In genomic region chr5:121454503-121454782, GRCm38 (mm10) we compare ENCODE assay signal across 17 mouse cellular contexts. TPM values are rescaled to one million over a fixed set of nuclear protein-coding genes. Genes with fewer than 3 reads are reported as not detected.
DNase-seq lines count a peak whose midpoint lies in the region; ATAC-seq and TF ChIP-seq lines count a peak whose summit lies in the region.
"Had no signal": no experiment of that assay in that cellular context is flagged by ENCODE, and none has a peak within 500 bp of the region (broad histone marks: within the 10 kb centered on the region; RNA-seq: fewer than 3 reads in every experiment).

No protein-coding gene starts in this region.

- 0 out of 2 replicates have a peak overlapping the region, but pooled peaks have one; percentile 30 for H3K27ac ChIP-seq in embryonic facial prominence, embryonic 13.5 days
- H3K27ac ChIP-seq in embryonic facial prominence, embryonic 10.5 days (replicated peaks), result no peak overlapping the region
- H3K27ac ChIP-seq in lung, embryonic 14.5 days (ENCODE audit: low read depth), result peak overlapping the region; percentile 44; the same call in 1 of the 2 replicates
- H3K27ac ChIP-seq in forebrain, embryonic 12.5 days, result no peak overlapping the region
- H3K27ac ChIP-seq: hindbrain, postnatal 0 days; left cerebral cortex, adult 2 months had no signal

- H3K27me3 ChIP-seq in embryonic facial prominence, embryonic 13.5 days, result no peaks in the 10 kb centered on the region
- no peaks in the 10 kb centered on the region for H3K27me3 ChIP-seq in embryonic facial prominence, embryonic 10.5 days (replicated peaks; ENCODE audit: low read depth, poor library complexity, severe bottlenecking)
- H3K27me3 ChIP-seq in lung, embryonic 14.5 days (ENCODE audit: insufficient read depth, low read length), result no peaks in the 10 kb centered on the region
- no peaks in the 10 kb centered on the region for H3K27me3 ChIP-seq in forebrain, embryonic 12.5 days
- H3K27me3 ChIP-seq: Patski had no signal

- DNase-seq in embryonic facial prominence, embryonic 10.5 days (ENCODE audit: low spot score), result no peak
- DNase-seq in lung, embryonic 14.5 days, result peak; percentile 77
- DNase-seq in lung, postnatal 4 days, result no peak
- DNase-seq in large intestine, adult 2 months (ENCODE audit: low read depth, low spot score), result peak; percentile 64
- no peak for DNase-seq in adipocyte (ENCODE audit: low spot score)
- DNase-seq: B cell, adult 2 months; liver, postnatal 0 days; thymus, postnatal 14 days had no signal

- H3K4me2 ChIP-seq in embryonic facial prominence, embryonic 13.5 days, result no peak overlapping the region
- H3K4me2 ChIP-seq in lung, embryonic 14.5 days, result peak overlapping the region; percentile 72; the same call in 1 of the 2 replicates
- H3K4me2 ChIP-seq in forebrain, embryonic 12.5 days, result no peak overlapping the region

- 0 out of 2 replicates have a peak, but pooled peaks cover 7% of the 10 kb centered on the region for H3K36me3 ChIP-seq in embryonic facial prominence, embryonic 13.5 days
- peaks cover 7% of the 10 kb centered on the region for H3K36me3 ChIP-seq in embryonic facial prominence, embryonic 10.5 days (replicated peaks)
- peaks cover 8% of the 10 kb centered on the region for H3K36me3 ChIP-seq in lung, embryonic 14.5 days (ENCODE audit: insufficient read depth)
- peaks cover 5% of the 10 kb centered on the region for H3K36me3 ChIP-seq in forebrain, embryonic 12.5 days (replicated peaks)

- ATAC-seq in embryonic facial prominence, embryonic 13.5 days (ENCODE audit: insufficient number of reproducible peaks, insufficient read depth, low FRiP score, low TSS enrichment, low read depth), result no peak
- no peak for ATAC-seq in lung, embryonic 14.5 days (ENCODE audit: insufficient read depth)
- no peak for ATAC-seq in forebrain, embryonic 12.5 days (ENCODE audit: low FRiP score)
- no peak for ATAC-seq in inflammation-experienced regulatory T-cells, adult 6 months
- ATAC-seq: hindbrain, postnatal 0 days; liver, postnatal 0 days; Patski had no signal

- TF ChIP-seq CTCF in lung, embryonic 14.5 days (IDR thresholded peaks at IDR 0.05; ENCODE audit: low read depth), result no peak

- peaks cover 28% of the 10 kb centered on the region for H3K4me1 ChIP-seq in embryonic facial prominence, embryonic 13.5 days
- H3K4me1 ChIP-seq in embryonic facial prominence, embryonic 10.5 days, result peaks cover 30% of the 10 kb centered on the region
- H3K4me1 ChIP-seq in lung, embryonic 14.5 days (ENCODE audit: insufficient read depth), result peaks cover 14% of the 10 kb centered on the region
- H3K4me1 ChIP-seq in forebrain, embryonic 12.5 days, result peaks cover 26% of the 10 kb centered on the region

- no peak overlapping the region for H3K9ac ChIP-seq in embryonic facial prominence, embryonic 13.5 days
- no peak overlapping the region for H3K9ac ChIP-seq in lung, embryonic 14.5 days
- no peak overlapping the region for H3K9ac ChIP-seq in forebrain, embryonic 12.5 days

- WGBS in embryonic facial prominence, embryonic 13.5 days, result 73% methylated on average over 3 of the region's 3 CpGs
- WGBS in embryonic facial prominence, embryonic 10.5 days, result 92% methylated on average over 3 of the region's 3 CpGs
- WGBS in lung, embryonic 14.5 days, result 69% methylated on average over 3 of the region's 3 CpGs
- 30% methylated on average over 3 of the region's 3 CpGs for WGBS in large intestine, adult 2 months
- 91% methylated on average over 3 of the region's 3 CpGs for WGBS in forebrain, embryonic 12.5 days

- H3K9me3 ChIP-seq in embryonic facial prominence, embryonic 13.5 days, result no peaks in the 10 kb centered on the region
- H3K9me3 ChIP-seq in embryonic facial prominence, embryonic 10.5 days, result no peaks in the 10 kb centered on the region
- H3K9me3 ChIP-seq in lung, embryonic 14.5 days (ENCODE audit: low read depth, low read length), result no peaks in the 10 kb centered on the region
- no peaks in the 10 kb centered on the region for H3K9me3 ChIP-seq in forebrain, embryonic 12.5 days

- no peak overlapping the region for H3K4me3 ChIP-seq in embryonic facial prominence, embryonic 13.5 days
- H3K4me3 ChIP-seq in embryonic facial prominence, embryonic 10.5 days, result no peak overlapping the region
- H3K4me3 ChIP-seq in lung, embryonic 14.5 days (ENCODE audit: low read depth, low read length), result no peak overlapping the region
- no peak overlapping the region for H3K4me3 ChIP-seq in forebrain, embryonic 12.5 days (replicated peaks)
- H3K4me3 ChIP-seq: left cerebral cortex, adult 2 months had no signal

RNA-seq across cellular contexts. Expression of gene Erp29, which starts 2.1 kb away (rescaled TPM):
- polyA plus RNA-seq in embryonic facial prominence, embryonic 13.5 days (2015; fragmentation: Nextera tagmentation; extraction: Ambion mirVana), result 160 TPM in 2 replicates
- polyA plus RNA-seq in embryonic facial prominence, embryonic 10.5 days (2016; fragmentation: Nextera tagmentation; extraction: Ambion mirVana), result 114 and 122 TPM in 2 replicates
- polyA plus RNA-seq in lung, embryonic 14.5 days (2014; fragmentation: Nextera tagmentation; extraction: Ambion mirVana), result 117 TPM in 2 replicates
- 43.5 and 53.7 TPM in 2 replicates for polyA plus RNA-seq in large intestine, adult 2 months (2012; rRNA removed)
- polyA plus RNA-seq in forebrain, embryonic 12.5 days (2016; fragmentation: Nextera tagmentation; extraction: Ambion mirVana), result 103 and 115 TPM in 2 replicates
- polyA plus RNA-seq in inflammation-experienced regulatory T-cells, adult 6 months (2017; shearing (Covaris generic)), result 10 to 100 TPM; 70.3 to 77.7 (median 74.5) TPM

RNA-seq across cellular contexts. Expression of gene Tmem116, which starts 2.8 kb away (rescaled TPM):
- 1.3 TPM in 2 replicates for polyA plus RNA-seq in embryonic facial prominence, embryonic 13.5 days (2015; fragmentation: Nextera tagmentation; extraction: Ambion mirVana)
- polyA plus RNA-seq in embryonic facial prominence, embryonic 10.5 days (2016; fragmentation: Nextera tagmentation; extraction: Ambion mirVana), result 0.91 and 1.0 TPM in 2 replicates
- polyA plus RNA-seq in lung, embryonic 14.5 days (2014; fragmentation: Nextera tagmentation; extraction: Ambion mirVana), result 1.7 and 2.0 TPM in 2 replicates
- 6.6 and 9.1 TPM in 2 replicates for polyA plus RNA-seq in large intestine, adult 2 months (2012; rRNA removed)
- polyA plus RNA-seq in forebrain, embryonic 12.5 days (2016; fragmentation: Nextera tagmentation; extraction: Ambion mirVana), result 0.72 and 1.8 TPM in 2 replicates
- polyA plus RNA-seq in inflammation-experienced regulatory T-cells, adult 6 months (2017; shearing (Covaris generic)), result 1 to 10 TPM in 2 of 3 experiments, under 1 TPM in 1; 0.24 to 3.1 (median 1.1) TPM

RNA-seq across cellular contexts. Expression of gene Adam1b, which starts 48.8 kb away (rescaled TPM):
- polyA plus RNA-seq in embryonic facial prominence, embryonic 13.5 days (2015; fragmentation: Nextera tagmentation; extraction: Ambion mirVana), result not detected in 2 replicates
- polyA plus RNA-seq in embryonic facial prominence, embryonic 10.5 days (2016; fragmentation: Nextera tagmentation; extraction: Ambion mirVana), result not detected in 2 replicates
- polyA plus RNA-seq in lung, embryonic 14.5 days (2014; fragmentation: Nextera tagmentation; extraction: Ambion mirVana), result 0.11 TPM in 1 of 2 replicates, not detected in the other
- not detected in 2 replicates for polyA plus RNA-seq in large intestine, adult 2 months (2012; rRNA removed)
- 0.10 TPM in 1 of 2 replicates, not detected in the other for polyA plus RNA-seq in forebrain, embryonic 12.5 days (2016; fragmentation: Nextera tagmentation; extraction: Ambion mirVana)
- under 1 TPM in 1 of 3 experiments, not detected in 2; 0.22 TPM for polyA plus RNA-seq in inflammation-experienced regulatory T-cells, adult 6 months (2017; shearing (Covaris generic))
- polyA plus RNA-seq: brain, embryonic 14.5 days; cortical plate, adult 2 months; hindbrain, postnatal 0 days; liver, postnatal 0 days; midbrain, postnatal 0 days had no signal

RNA-seq across cellular contexts. Expression of gene Naa25, which starts 56.7 kb away (rescaled TPM):
- polyA plus RNA-seq in embryonic facial prominence, embryonic 13.5 days (2015; fragmentation: Nextera tagmentation; extraction: Ambion mirVana), result 39.2 and 40.8 TPM in 2 replicates
- polyA plus RNA-seq in embryonic facial prominence, embryonic 10.5 days (2016; fragmentation: Nextera tagmentation; extraction: Ambion mirVana), result 49.4 and 53.7 TPM in 2 replicates
- 42.8 and 43.5 TPM in 2 replicates for polyA plus RNA-seq in lung, embryonic 14.5 days (2014; fragmentation: Nextera tagmentation; extraction: Ambion mirVana)
- 6.5 and 10.2 TPM in 2 replicates for polyA plus RNA-seq in large intestine, adult 2 months (2012; rRNA removed)
- polyA plus RNA-seq in forebrain, embryonic 12.5 days (2016; fragmentation: Nextera tagmentation; extraction: Ambion mirVana), result 49.3 and 51.4 TPM in 2 replicates
- 10 to 100 TPM; 26.1 to 40.4 (median 35.0) TPM for polyA plus RNA-seq in inflammation-experienced regulatory T-cells, adult 6 months (2017; shearing (Covaris generic))

Comparison
In these comparisons a context has a peak if more than half of its experiments do, and no peak if none do; other contexts are left out.
1. H3K27ac ChIP-seq: peak in embryonic facial prominence, embryonic 13.5 days (single experiment) and lung, embryonic 14.5 days (single experiment); none in embryonic facial prominence, embryonic 10.5 days (single experiment) and forebrain, embryonic 12.5 days (single experiment).
2. DNase-seq: peak in lung, embryonic 14.5 days (single experiment) and large intestine, adult 2 months (single experiment); none in embryonic facial prominence, embryonic 10.5 days (single experiment), lung, postnatal 4 days (0 of 2) and adipocyte (single experiment).